Mouse (Mus musculus): ENCODE measurements around the gene Taf1c.

Taf1c gene

DNA sequence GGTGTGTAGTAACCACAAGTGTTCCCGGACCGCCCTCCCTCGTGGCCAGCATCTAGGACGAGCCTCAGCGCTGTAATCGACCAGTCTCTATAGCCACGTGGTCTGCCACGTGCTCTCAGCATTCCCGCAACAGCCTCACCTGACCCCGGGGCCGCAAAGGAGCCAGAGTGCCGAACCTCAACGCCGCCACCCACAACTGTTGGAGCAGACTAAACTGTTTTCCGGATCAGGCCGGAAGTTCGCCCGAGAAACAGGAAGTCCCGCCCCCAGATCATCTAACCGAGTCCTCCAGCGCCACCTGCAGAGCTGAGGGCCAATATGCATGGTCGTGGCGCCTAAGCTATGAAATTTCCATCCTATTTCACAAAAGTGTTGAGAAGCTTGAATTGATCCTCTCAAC is at the start of gene Taf1c:
Gene Taf1c (minus strand): TSS at position 227 of the 400 bp plus-strand sequence.
- DNase-seq (ENCODE audit: low read depth, low spot score) = peak; percentile 80

- no peak for DNase-seq (ENCODE audit: low read depth, low spot score)
Observed at GRCm38 (mm10) chr8:119651324-119651723, 46.3 kb upstream of the Taf1c start.

GRCm38 (mm10) chr8:119646846-119647245 is 41.8 kb upstream of the Taf1c start:
- DNase-seq (ENCODE audit: low read depth, low spot score) = no peak

DNA sequence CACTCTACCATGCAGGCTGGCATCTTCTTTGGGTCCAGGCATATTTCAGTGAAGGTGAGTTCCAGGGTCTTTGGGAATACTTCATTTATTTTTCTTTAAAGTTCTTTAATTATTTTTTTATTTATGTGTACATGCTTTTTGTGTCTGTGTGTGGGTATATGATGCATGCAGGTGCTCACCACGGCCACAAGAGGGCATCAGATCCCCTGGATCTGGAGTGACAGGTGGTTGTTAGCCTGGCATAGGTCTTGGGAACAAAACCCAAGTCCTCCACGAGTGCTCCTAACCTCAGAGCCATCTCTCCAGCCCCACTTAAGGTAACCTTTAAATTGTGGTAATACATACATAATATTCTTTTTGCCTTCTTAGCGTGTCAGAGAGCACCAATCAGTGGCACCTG is 41.2 kb upstream of the Taf1c start:
- no peak for DNase-seq (ENCODE audit: low read depth, low spot score)

- DNase-seq (ENCODE audit: low read depth, low spot score) = no peak
Observed at GRCm38 (mm10) chr8:119644981-119645597, 40.1 kb upstream of the Taf1c start.

DNA sequence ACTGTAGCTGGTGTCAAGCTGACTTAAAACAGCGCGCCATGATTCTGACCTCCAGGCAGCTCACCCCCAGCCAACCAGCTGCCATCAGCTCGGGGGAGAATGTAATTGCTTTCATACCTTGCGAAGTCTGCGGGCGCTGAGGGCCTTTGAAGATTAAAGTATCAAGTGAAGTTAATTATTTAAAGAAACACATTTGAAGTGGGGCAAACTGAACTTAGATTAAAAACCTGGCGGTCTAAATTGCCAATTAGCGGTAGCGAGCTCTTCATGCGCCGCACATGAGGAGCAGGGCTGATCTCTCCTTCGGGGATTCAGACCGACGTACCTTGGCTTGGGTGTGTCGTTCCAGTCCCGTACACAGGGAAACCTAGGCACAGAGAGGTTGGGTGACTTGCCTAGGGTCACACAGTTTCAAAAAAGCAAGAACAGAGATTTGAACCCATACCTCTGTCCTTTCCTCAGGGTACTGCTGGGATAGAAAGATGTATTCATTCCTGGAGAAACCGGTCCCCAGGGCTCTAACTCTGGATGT is 39.5 kb upstream of the Taf1c start:
- no peak for DNase-seq (ENCODE audit: low read depth, low spot score)

GRCm38 (mm10) chr8:119642960-119643359 is 37.9 kb upstream of the Taf1c start:
- no peak for DNase-seq (ENCODE audit: low read depth, low spot score)

DNA sequence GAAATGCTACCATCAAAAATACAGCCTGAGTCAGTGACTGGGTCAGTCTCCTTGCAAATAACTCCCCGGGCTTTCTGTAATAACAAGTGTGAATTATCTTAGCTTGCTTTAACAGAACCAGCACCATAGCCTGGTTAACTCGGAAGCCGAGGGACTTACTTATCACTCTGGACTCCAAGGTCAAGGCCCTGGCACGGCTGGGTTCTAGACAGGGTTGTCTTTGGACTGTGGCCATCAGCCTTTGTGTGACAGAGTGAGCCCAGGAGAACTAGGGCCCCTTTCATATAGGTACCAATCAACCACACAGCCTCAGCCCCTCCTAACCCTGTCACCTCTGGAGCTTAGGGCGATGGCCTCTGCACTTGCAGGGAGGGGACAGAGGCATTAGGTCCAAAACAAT is 36.0 kb upstream of the Taf1c start:
- no peak for DNase-seq (ENCODE audit: low read depth, low spot score)

DNA sequence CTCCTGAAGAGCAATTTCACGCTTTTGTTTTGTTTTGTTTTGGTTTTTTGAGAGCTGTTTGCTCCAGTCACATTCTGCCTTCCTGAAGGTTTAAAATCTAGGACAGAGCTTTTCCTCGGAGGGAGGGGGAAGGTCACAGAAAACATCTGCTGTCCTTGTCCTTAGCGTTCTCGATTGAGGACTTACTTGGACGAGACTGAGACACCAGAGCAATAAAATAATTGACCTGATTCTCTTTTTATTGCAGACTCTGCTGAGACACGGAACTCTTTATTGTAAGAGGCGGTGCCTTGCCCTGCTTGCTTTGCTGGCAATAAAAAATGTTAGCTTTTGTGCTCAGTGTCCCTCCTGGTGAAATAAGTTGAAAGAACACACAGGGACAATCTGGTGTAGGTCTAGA is 34.8 kb upstream of the Taf1c start:
- DNase-seq (ENCODE audit: low read depth, low spot score) = no peak

GRCm38 (mm10) chr8:119638261-119638660 is 33.2 kb upstream of the Taf1c start:
- no peak for DNase-seq (ENCODE audit: low read depth, low spot score)

GRCm38 (mm10) chr8:119637381-119637780 is 32.4 kb upstream of the Taf1c start:
- DNase-seq (ENCODE audit: low read depth, low spot score) = no peak

DNA sequence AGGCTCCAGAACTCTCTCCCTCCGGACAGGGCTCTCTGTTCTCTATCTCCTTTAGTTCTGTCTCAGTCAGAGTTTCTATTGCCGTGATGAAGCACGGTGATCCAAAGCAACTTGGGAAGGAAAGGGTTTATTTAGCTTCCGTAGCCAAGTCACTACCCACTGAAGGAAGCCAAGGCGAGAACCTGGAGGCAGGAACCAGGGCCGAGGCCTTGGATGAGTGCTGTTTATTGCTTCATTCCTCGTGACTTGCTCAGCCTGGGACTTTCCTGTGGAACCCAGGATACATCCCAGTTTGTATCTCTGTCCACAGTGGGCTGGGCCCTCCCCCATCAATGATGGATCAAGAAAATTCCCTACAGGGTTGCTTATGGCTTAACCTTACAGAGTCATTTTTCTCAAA is 31.7 kb upstream of the Taf1c start:
- DNase-seq (ENCODE audit: low read depth, low spot score) = no peak

DNA sequence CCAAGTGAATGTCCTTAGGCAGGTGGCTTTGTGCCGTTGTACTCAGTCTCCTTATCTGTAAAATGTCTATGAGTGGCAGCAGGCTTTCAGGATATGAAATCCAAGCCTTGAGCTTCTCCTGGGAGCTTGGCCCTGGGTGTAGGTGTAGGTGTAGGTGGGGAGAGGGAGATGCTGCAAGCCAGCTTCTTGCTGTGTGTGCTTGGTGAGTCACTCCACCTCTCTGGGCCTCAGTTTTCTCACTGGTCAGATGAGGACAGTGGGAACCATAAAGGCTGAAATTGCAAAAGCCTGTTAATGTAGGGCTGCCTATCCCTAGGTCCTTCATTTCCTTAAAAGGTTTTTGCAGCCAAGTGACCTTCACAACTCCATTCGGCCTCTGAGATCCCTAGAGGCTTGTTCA is 30.9 kb upstream of the Taf1c start:
- DNase-seq (ENCODE audit: low read depth, low spot score) = no peak

- no peak for DNase-seq (ENCODE audit: low read depth, low spot score)
Observed at GRCm38 (mm10) chr8:119635378-119635777, 30.4 kb upstream of the Taf1c start, which contains the start of gene Kcng4. Kcng4 (minus strand) TSS chr8:119635680.

GRCm38 (mm10) chr8:119634616-119635336 is 29.8 kb upstream of the Taf1c start:
- no peak for DNase-seq (ENCODE audit: low read depth, low spot score)

GRCm38 (mm10) chr8:119632909-119633308 is 27.9 kb upstream of the Taf1c start:
- DNase-seq (ENCODE audit: low read depth, low spot score) = no peak

- no peak for DNase-seq (ENCODE audit: low read depth, low spot score)
Observed at GRCm38 (mm10) chr8:119632246-119632645, 27.2 kb upstream of the Taf1c start.

DNA sequence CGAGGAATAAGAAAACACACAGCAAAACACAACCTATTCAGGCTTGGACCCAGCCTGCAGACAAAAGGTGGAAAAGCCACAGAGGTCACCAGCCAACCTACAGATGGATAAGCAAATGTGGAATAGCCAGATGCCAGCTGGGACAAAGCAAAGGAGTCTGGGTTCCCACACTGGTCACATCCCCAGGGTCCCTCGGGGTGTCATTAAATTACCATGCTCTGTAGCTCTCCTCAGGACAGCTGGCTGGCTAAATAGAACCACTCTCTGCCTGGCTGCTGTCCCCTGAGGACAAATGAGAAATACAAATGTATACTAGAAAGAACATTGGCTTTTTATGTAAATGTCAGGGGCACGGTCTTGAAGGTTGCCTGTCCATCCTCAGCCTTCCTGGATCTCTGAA is 25.8 kb upstream of the Taf1c start:
- DNase-seq (ENCODE audit: low read depth, low spot score) = no peak

- DNase-seq (ENCODE audit: low read depth, low spot score) = no peak
Observed at GRCm38 (mm10) chr8:119627613-119628359, 22.8 kb upstream of the Taf1c start.

- DNase-seq (ENCODE audit: low read depth, low spot score) = no peak
Observed at GRCm38 (mm10) chr8:119627199-119627598, 22.2 kb upstream of the Taf1c start.

DNA sequence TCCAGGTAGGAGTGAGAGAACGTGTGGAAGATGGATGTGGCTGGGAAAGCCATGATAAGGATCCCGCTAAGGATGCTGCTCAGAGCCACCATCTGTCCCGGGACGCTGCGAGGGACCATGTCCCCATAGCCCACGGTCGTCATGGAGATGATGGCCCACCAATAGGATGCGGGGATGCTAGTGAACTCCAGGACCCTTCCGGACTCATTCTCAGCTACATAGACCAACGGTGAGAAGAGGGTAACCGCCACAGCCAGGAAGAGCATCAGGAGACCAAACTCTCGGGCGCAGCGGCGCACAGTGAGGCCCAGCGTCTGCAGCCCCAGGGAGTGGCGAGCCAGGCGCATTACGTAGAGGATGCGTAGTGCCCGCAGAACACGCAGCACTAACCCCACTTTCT is 20.8 kb upstream of the Taf1c start:
- no peak for DNase-seq (ENCODE audit: low read depth, low spot score)

GRCm38 (mm10) chr8:119624916-119625315 is 19.9 kb upstream of the Taf1c start:
- DNase-seq (ENCODE audit: low read depth, low spot score) = no peak

All from retina, adult 2 months (tissue).